Mouse (Mus musculus) kidney, embryonic 15.5 days (tissue): ENCODE data around the gene Mecom. TPM values are rescaled to one million over a fixed set of nuclear protein-coding genes. Genes with fewer than 3 reads are reported as not detected.

Source experiments
- ATAC-seq: fragments of 200-750 bp; cut with Nextera tagmentation; replicated peaks from 2 replicates; pipeline ENCODE4 v1.8.0; 2017; ENCODE audit warnings: moderate TSS enrichment; ENCODE audit not compliant: low FRiP score
- H3K27ac ChIP-seq: fragments of 300-500 bp; sonication (generic); 2 replicates; pipeline ENCODE4 v1.5.1; 2015; ENCODE audit warnings: mild to moderate bottlenecking, inconsistent platforms
- H3K27me3 ChIP-seq: fragments of 300-500 bp; sonication (generic); 2 replicates; pipeline ENCODE4 v1.6.1; 2015; ENCODE audit warnings: inconsistent platforms
- H3K36me3 ChIP-seq: fragments of 300-500 bp; sonication (generic); 2 replicates; pipeline ENCODE4 v1.6.1; 2015; ENCODE audit warnings: inconsistent platforms
- H3K4me1 ChIP-seq: fragments of 300-500 bp; sonication (generic); 2 replicates; pipeline ENCODE4 v1.6.1; 2015; ENCODE audit warnings: inconsistent platforms
- H3K4me2 ChIP-seq: fragments of 300-500 bp; sonication (generic); 2 replicates; pipeline ENCODE4 v1.6.1; 2015; ENCODE audit warnings: moderate library complexity, mild to moderate bottlenecking, inconsistent platforms
- H3K4me3 ChIP-seq: fragments of 300-500 bp; sonication (generic); replicated peaks from 2 replicates; pipeline ENCODE4 v1.5.1; 2015; ENCODE audit warnings: mild to moderate bottlenecking, inconsistent platforms
- H3K9ac ChIP-seq: fragments of 300-500 bp; sonication (generic); 2 replicates; pipeline ENCODE4 v1.6.1; 2015; ENCODE audit warnings: mild to moderate bottlenecking, inconsistent platforms
- H3K9me3 ChIP-seq: fragments of 300-500 bp; sonication (generic); replicated peaks from 2 replicates; pipeline ENCODE4 v1.6.1; 2016; ENCODE audit warnings: inconsistent platforms
- WGBS: fragments of 180-500 bp; shearing (Covaris S2); methylation state at CpG from one replicate; pipeline ENCODE4 v1.1.7; 2015; ENCODE audit warnings: mixed read lengths; 5-methylcytosine and 5-hydroxymethylcytosine counted together
- polyA plus RNA-seq: library from polyadenylated mRNA; unstranded; fragments of >200 nt; fragmentation: Nextera tagmentation; extraction: Ambion mirVana; gene quantifications from 2 replicates; pipeline ENCODE4 v1.2.1, GENCODE M21; 2015

Gene Mecom
- polyA plus RNA-seq, 1 experiment from 2014 or later, result 66.4 TPM

GRCm38 (mm10) chr3:30299460-30299859, 248.3 kb downstream of the Mecom start:
- no peaks in the 10 kb centered on the region for H3K9me3 ChIP-seq
- H3K4me3 ChIP-seq, result no peak overlapping the region
- no peak overlapping the region for H3K27ac ChIP-seq
- no peak for ATAC-seq
- WGBS, result 34% methylated on average over 1 of the region's 1 CpGs
- no peak overlapping the region for H3K9ac ChIP-seq
- peaks cover 16% of the 10 kb centered on the region for H3K4me1 ChIP-seq
- H3K27me3 ChIP-seq, result no peaks in the 10 kb centered on the region
- H3K4me2 ChIP-seq, result no peak overlapping the region
- H3K36me3 ChIP-seq, result no peaks in the 10 kb centered on the region

GRCm38 (mm10) chr3:30294433-30294832, 253.4 kb downstream of the Mecom start:
- H3K27ac ChIP-seq, result no peak overlapping the region
- H3K4me1 ChIP-seq, result peaks cover 3% of the 10 kb centered on the region; the same call in 1 of the 2 replicates
- H3K36me3 ChIP-seq, result no peaks in the 10 kb centered on the region
- H3K4me3 ChIP-seq, result no peak overlapping the region
- no peak for ATAC-seq
- H3K9ac ChIP-seq, result no peak overlapping the region
- no peak overlapping the region for H3K4me2 ChIP-seq
- WGBS, result 87% methylated on average over 5 of the region's 5 CpGs
- no peaks in the 10 kb centered on the region for H3K9me3 ChIP-seq
- no peaks in the 10 kb centered on the region for H3K27me3 ChIP-seq

GRCm38 (mm10) chr3:30286529-30286928, 261.3 kb downstream of the Mecom start:
- Histone ChIP-seq H3K4me3 (no peak overlapping the region), H3K9ac (no peak overlapping the region), H3K36me3 (no peaks in the 10 kb centered on the region), H3K27ac (no peak overlapping the region), H3K9me3 (no peaks in the 10 kb centered on the region), H3K4me1 (peaks cover 6% of the 10 kb centered on the region; the same call in 1 of the 2 replicates), H3K4me2 (no peak overlapping the region), H3K27me3 (no peaks in the 10 kb centered on the region)
- ATAC-seq, result no peak
- 18% methylated on average over 4 of the region's 4 CpGs for WGBS

GRCm38 (mm10) chr3:30284094-30284493, 263.7 kb downstream of the Mecom start:
- H3K27ac ChIP-seq, result no peak overlapping the region
- ATAC-seq, result no peak
- no peaks in the 10 kb centered on the region for H3K36me3 ChIP-seq
- 60% methylated on average over 4 of the region's 4 CpGs for WGBS
- H3K9me3 ChIP-seq, result no peaks in the 10 kb centered on the region
- no peaks in the 10 kb centered on the region for H3K27me3 ChIP-seq
- H3K4me2 ChIP-seq, result no peak overlapping the region
- H3K4me1 ChIP-seq, result peaks cover 6% of the 10 kb centered on the region; the same call in 1 of the 2 replicates
- H3K4me3 ChIP-seq, result no peak overlapping the region
- H3K9ac ChIP-seq, result no peak overlapping the region

GRCm38 (mm10) chr3:30283562-30283961, 264.2 kb downstream of the Mecom start:
- H3K27me3 ChIP-seq, result no peaks in the 10 kb centered on the region
- H3K4me2 ChIP-seq, result no peak overlapping the region
- WGBS, result 88% methylated on average over 5 of the region's 5 CpGs
- no peak overlapping the region for H3K4me3 ChIP-seq
- H3K9ac ChIP-seq, result no peak overlapping the region
- no peak for ATAC-seq
- no peaks in the 10 kb centered on the region for H3K36me3 ChIP-seq
- H3K27ac ChIP-seq, result no peak overlapping the region
- peaks cover 6% of the 10 kb centered on the region; the same call in 1 of the 2 replicates for H3K4me1 ChIP-seq
- no peaks in the 10 kb centered on the region for H3K9me3 ChIP-seq

GRCm38 (mm10) chr3:30277569-30277968, 270.2 kb downstream of the Mecom start:
- H3K9me3 ChIP-seq, result no peaks in the 10 kb centered on the region
- 64% methylated on average over 10 of the region's 10 CpGs for WGBS
- no peak overlapping the region for H3K4me2 ChIP-seq
- no peak overlapping the region for H3K4me3 ChIP-seq
- ATAC-seq, result no peak
- no peaks in the 10 kb centered on the region for H3K4me1 ChIP-seq
- no peaks in the 10 kb centered on the region for H3K27me3 ChIP-seq
- no peak overlapping the region for H3K27ac ChIP-seq
- no peak overlapping the region for H3K9ac ChIP-seq
- H3K36me3 ChIP-seq, result no peaks in the 10 kb centered on the region

GRCm38 (mm10) chr3:30276099-30276498, 271.7 kb downstream of the Mecom start:
- Histone ChIP-seq H3K36me3 (no peaks in the 10 kb centered on the region), H3K27ac (no peak overlapping the region), H3K4me1 (no peaks in the 10 kb centered on the region), H3K4me3 (no peak overlapping the region), H3K27me3 (no peaks in the 10 kb centered on the region), H3K9ac (no peak overlapping the region), H3K9me3 (no peaks in the 10 kb centered on the region), H3K4me2 (no peak overlapping the region)
- WGBS, result 93% methylated on average over 8 of the region's 8 CpGs
- no peak for ATAC-seq

- no peak overlapping the region for H3K4me3 ChIP-seq
- no peaks in the 10 kb centered on the region for H3K9me3 ChIP-seq
- H3K27me3 ChIP-seq, result no peaks in the 10 kb centered on the region
- H3K27ac ChIP-seq, result no peak overlapping the region
- no peak overlapping the region for H3K4me2 ChIP-seq
- no peak for ATAC-seq
- WGBS, result 72% methylated on average over 3 of the region's 3 CpGs
- no peaks in the 10 kb centered on the region for H3K36me3 ChIP-seq
- H3K4me1 ChIP-seq, result no peaks in the 10 kb centered on the region
- no peak overlapping the region for H3K9ac ChIP-seq
These were observed 278.6 kb downstream of the Mecom start for GRCm38 (mm10) chr3:30269253-30269652.

- 0 out of 2 replicates have a peak, but pooled peaks cover 3% of the 10 kb centered on the region for H3K4me1 ChIP-seq
- H3K4me2 ChIP-seq, result no peak overlapping the region
- WGBS, result 56% methylated on average over 4 of the region's 4 CpGs
- H3K4me3 ChIP-seq, result no peak overlapping the region
- H3K27me3 ChIP-seq, result no peaks in the 10 kb centered on the region
- H3K9ac ChIP-seq, result no peak overlapping the region
- ATAC-seq, result no peak
- H3K27ac ChIP-seq, result no peak overlapping the region
- H3K36me3 ChIP-seq, result no peaks in the 10 kb centered on the region
- no peaks in the 10 kb centered on the region for H3K9me3 ChIP-seq
These were observed 286.9 kb downstream of the Mecom start for GRCm38 (mm10) chr3:30260945-30261344.

- WGBS, result 29% methylated on average over 10 of the region's 10 CpGs
These were observed 289.4 kb downstream of the Mecom start for GRCm38 (mm10) chr3:30258421-30258820.

GRCm38 (mm10) chr3:30257776-30258175, 290.0 kb downstream of the Mecom start:
- ATAC-seq, result no peak

More at GRCm38 (mm10) chr3:30258421-30258820, 289.4 kb downstream of the Mecom start:
- Histone ChIP-seq H3K9me3 (no peaks in the 10 kb centered on the region), H3K4me3 (no peak overlapping the region), H3K4me1 (0 out of 2 replicates have a peak, but pooled peaks cover 3% of the 10 kb centered on the region), H3K4me2 (no peak overlapping the region), H3K27ac (no peak overlapping the region), H3K9ac (no peak overlapping the region), H3K27me3 (no peaks in the 10 kb centered on the region), H3K36me3 (no peaks in the 10 kb centered on the region)
- no peak for ATAC-seq

GRCm38 (mm10) chr3:30256896-30257295, 290.9 kb downstream of the Mecom start:
- Histone ChIP-seq H3K9me3 (no peaks in the 10 kb centered on the region), H3K27ac (no peak overlapping the region), H3K4me1 (0 out of 2 replicates have a peak, but pooled peaks cover 3% of the 10 kb centered on the region), H3K4me3 (no peak overlapping the region), H3K4me2 (no peak overlapping the region), H3K27me3 (no peaks in the 10 kb centered on the region), H3K9ac (no peak overlapping the region), H3K36me3 (no peaks in the 10 kb centered on the region)
- no peak for ATAC-seq
- WGBS, result 85% methylated on average over 7 of the region's 7 CpGs

More at GRCm38 (mm10) chr3:30257776-30258175, 290.0 kb downstream of the Mecom start:
- H3K4me1 ChIP-seq, result 0 out of 2 replicates have a peak, but pooled peaks cover 3% of the 10 kb centered on the region
- no peaks in the 10 kb centered on the region for H3K27me3 ChIP-seq
- no peak overlapping the region for H3K9ac ChIP-seq
- H3K27ac ChIP-seq, result no peak overlapping the region
- no peaks in the 10 kb centered on the region for H3K36me3 ChIP-seq
- no peak overlapping the region for H3K4me3 ChIP-seq
- H3K9me3 ChIP-seq, result no peaks in the 10 kb centered on the region
- H3K4me2 ChIP-seq, result no peak overlapping the region
- 82% methylated on average over 5 of the region's 5 CpGs for WGBS

- Histone ChIP-seq H3K4me2 (no peak overlapping the region), H3K4me1 (0 out of 2 replicates have a peak, but pooled peaks cover 3% of the 10 kb centered on the region), H3K9ac (no peak overlapping the region), H3K4me3 (no peak overlapping the region), H3K27ac (no peak overlapping the region), H3K36me3 (no peaks in the 10 kb centered on the region), H3K27me3 (no peaks in the 10 kb centered on the region), H3K9me3 (no peaks in the 10 kb centered on the region)
- WGBS, result 84% methylated on average over 5 of the region's 5 CpGs
- no peak for ATAC-seq
These were observed 292.0 kb downstream of the Mecom start for GRCm38 (mm10) chr3:30255828-30256227.
